Mouse (Mus musculus): ENCODE data around the gene Gen1. TPM values are rescaled to one million over a fixed set of nuclear protein-coding genes. Genes with fewer than 3 reads are reported as not detected.

Gen1 gene
- polyA plus RNA-seq, 1 experiment from 2014 or later: 1.1 TPM

DNA sequence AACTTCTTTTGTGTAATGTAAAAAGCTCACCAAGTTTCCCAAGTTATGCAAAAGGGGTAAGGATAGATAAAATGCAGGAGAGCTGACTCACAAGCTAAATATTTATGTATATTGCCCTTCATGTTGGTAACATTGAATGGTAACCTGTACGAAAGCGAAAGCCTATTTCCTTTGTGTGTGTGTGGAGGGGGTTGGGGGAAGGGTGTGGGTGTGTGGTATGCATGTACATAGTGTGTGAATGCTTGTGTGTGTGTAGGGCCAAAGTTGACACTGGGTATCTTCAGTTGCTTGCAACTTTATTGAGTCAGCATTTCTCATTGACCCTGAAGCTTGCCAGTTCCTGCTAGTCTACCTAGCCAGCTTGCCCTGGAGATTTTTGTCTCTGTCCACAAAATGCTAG is 16.0 kb upstream of the Gen1 start:
- Histone ChIP-seq H3K27me3 (replicated peaks; ENCODE audit: control insufficient read depth, insufficient read depth, low read length) (no peaks in the 10 kb centered on the region), H3K27ac (ENCODE audit: low read depth, low read length) (no peak overlapping the region), H3K4me1 (replicated peaks; ENCODE audit: control insufficient read depth, insufficient read depth, low read length) (no peaks in the 10 kb centered on the region), H3K4me3 (ENCODE audit: low read depth, low read length) (no peak overlapping the region), H3K9me3 (ENCODE audit: control insufficient read depth) (no peaks in the 10 kb centered on the region), H3K36me3 (ENCODE audit: control insufficient read depth, insufficient read depth) (peaks cover 46% of the 10 kb centered on the region), H3K4me2 (replicated peaks; ENCODE audit: low read depth) (no peak overlapping the region), H3K9ac (ENCODE audit: low read depth, low read length) (no peak overlapping the region)
- TF ChIP-seq CTCF (IDR thresholded peaks at IDR 0.05; ENCODE audit: low read depth): no peak
- WGBS: 87% methylated on average over 2 of the region's 2 CpGs
- ATAC-seq: no peak

GRCm38 (mm10) chr12:11279886-11280285 is 14.3 kb upstream of the Gen1 start:
- Histone ChIP-seq H3K9me3 (ENCODE audit: control insufficient read depth) (no peaks in the 10 kb centered on the region), H3K36me3 (ENCODE audit: control insufficient read depth, insufficient read depth) (peaks cover 43% of the 10 kb centered on the region), H3K27ac (ENCODE audit: low read depth, low read length) (no peak overlapping the region), H3K4me2 (replicated peaks; ENCODE audit: low read depth) (no peak overlapping the region), H3K4me3 (ENCODE audit: low read depth, low read length) (no peak overlapping the region), H3K27me3 (replicated peaks; ENCODE audit: control insufficient read depth, insufficient read depth, low read length) (no peaks in the 10 kb centered on the region), H3K9ac (ENCODE audit: low read depth, low read length) (no peak overlapping the region), H3K4me1 (replicated peaks; ENCODE audit: control insufficient read depth, insufficient read depth, low read length) (no peaks in the 10 kb centered on the region)
- WGBS: 80% methylated on average over 3 of the region's 3 CpGs
- no peak for TF ChIP-seq CTCF (IDR thresholded peaks at IDR 0.05; ENCODE audit: low read depth)
- ATAC-seq: no peak

- Histone ChIP-seq H3K4me3 (ENCODE audit: low read depth, low read length) (no peak overlapping the region), H3K4me1 (replicated peaks; ENCODE audit: control insufficient read depth, insufficient read depth, low read length) (no peaks in the 10 kb centered on the region), H3K9ac (ENCODE audit: low read depth, low read length) (no peak overlapping the region), H3K9me3 (ENCODE audit: control insufficient read depth) (no peaks in the 10 kb centered on the region), H3K4me2 (replicated peaks; ENCODE audit: low read depth) (no peak overlapping the region), H3K36me3 (ENCODE audit: control insufficient read depth, insufficient read depth) (peaks cover 56% of the 10 kb centered on the region), H3K27me3 (replicated peaks; ENCODE audit: control insufficient read depth, insufficient read depth, low read length) (no peaks in the 10 kb centered on the region), H3K27ac (ENCODE audit: low read depth, low read length) (no peak overlapping the region)
- ATAC-seq: no peak
- TF ChIP-seq CTCF (IDR thresholded peaks at IDR 0.05; ENCODE audit: low read depth): no peak
- WGBS: 92% methylated on average over 6 of the region's 6 CpGs
These were observed 11.6 kb upstream of the Gen1 start for GRCm38 (mm10) chr12:11277207-11277606.

- H3K27me3 ChIP-seq (replicated peaks; ENCODE audit: control insufficient read depth, insufficient read depth, low read length): no peaks in the 10 kb centered on the region
- peaks cover 56% of the 10 kb centered on the region for H3K36me3 ChIP-seq (ENCODE audit: control insufficient read depth, insufficient read depth)
- H3K4me3 ChIP-seq (ENCODE audit: low read depth, low read length): no peak overlapping the region
- H3K27ac ChIP-seq (ENCODE audit: low read depth, low read length): no peak overlapping the region
- H3K4me2 ChIP-seq (replicated peaks; ENCODE audit: low read depth): no peak overlapping the region
- H3K9ac ChIP-seq (ENCODE audit: low read depth, low read length): no peak overlapping the region
- TF ChIP-seq CTCF (IDR thresholded peaks at IDR 0.05; ENCODE audit: low read depth): no peak
- no peak for ATAC-seq
- 94% methylated on average over 2 of the region's 2 CpGs for WGBS
- H3K9me3 ChIP-seq (ENCODE audit: control insufficient read depth): no peaks in the 10 kb centered on the region
- H3K4me1 ChIP-seq (replicated peaks; ENCODE audit: control insufficient read depth, insufficient read depth, low read length): no peaks in the 10 kb centered on the region
These were observed 11.0 kb upstream of the Gen1 start for GRCm38 (mm10) chr12:11276632-11277031.

- Histone ChIP-seq H3K4me1 (replicated peaks; ENCODE audit: control insufficient read depth, insufficient read depth, low read length) (no peaks in the 10 kb centered on the region), H3K27me3 (replicated peaks; ENCODE audit: control insufficient read depth, insufficient read depth, low read length) (no peaks in the 10 kb centered on the region), H3K4me3 (ENCODE audit: low read depth, low read length) (no peak overlapping the region), H3K36me3 (ENCODE audit: control insufficient read depth, insufficient read depth) (peaks cover 36% of the 10 kb centered on the region), H3K9me3 (ENCODE audit: control insufficient read depth) (no peaks in the 10 kb centered on the region), H3K9ac (ENCODE audit: low read depth, low read length) (no peak overlapping the region), H3K4me2 (replicated peaks; ENCODE audit: low read depth) (no peak overlapping the region), H3K27ac (ENCODE audit: low read depth, low read length) (no peak overlapping the region)
- no peak for TF ChIP-seq CTCF (IDR thresholded peaks at IDR 0.05; ENCODE audit: low read depth)
- ATAC-seq: no peak
- WGBS: 66% methylated on average over 1 of the region's 1 CpGs
These were observed 7.6 kb upstream of the Gen1 start for GRCm38 (mm10) chr12:11273185-11273584.

GRCm38 (mm10) chr12:11272568-11272967 is 7.0 kb upstream of the Gen1 start:
- Histone ChIP-seq H3K36me3 (ENCODE audit: control insufficient read depth, insufficient read depth) (peaks cover 32% of the 10 kb centered on the region), H3K9ac (ENCODE audit: low read depth, low read length) (no peak overlapping the region), H3K4me3 (ENCODE audit: low read depth, low read length) (no peak overlapping the region), H3K27me3 (replicated peaks; ENCODE audit: control insufficient read depth, insufficient read depth, low read length) (no peaks in the 10 kb centered on the region), H3K4me1 (replicated peaks; ENCODE audit: control insufficient read depth, insufficient read depth, low read length) (no peaks in the 10 kb centered on the region), H3K4me2 (replicated peaks; ENCODE audit: low read depth) (no peak overlapping the region), H3K27ac (ENCODE audit: low read depth, low read length) (no peak overlapping the region), H3K9me3 (ENCODE audit: control insufficient read depth) (no peaks in the 10 kb centered on the region)
- WGBS: 87% methylated on average over 4 of the region's 4 CpGs
- ATAC-seq: no peak
- no peak for TF ChIP-seq CTCF (IDR thresholded peaks at IDR 0.05; ENCODE audit: low read depth)

GRCm38 (mm10) chr12:11267030-11267429 is 1.4 kb upstream of the Gen1 start:
- H3K9ac ChIP-seq (ENCODE audit: low read depth, low read length): no peak overlapping the region
- H3K4me3 ChIP-seq (ENCODE audit: low read depth, low read length): peak overlapping the region; percentile 79
- H3K9me3 ChIP-seq (ENCODE audit: control insufficient read depth): no peaks in the 10 kb centered on the region
- peak overlapping the region; percentile 96 for H3K4me2 ChIP-seq (replicated peaks; ENCODE audit: low read depth)
- no peak for TF ChIP-seq CTCF (IDR thresholded peaks at IDR 0.05; ENCODE audit: low read depth)
- H3K36me3 ChIP-seq (ENCODE audit: control insufficient read depth, insufficient read depth): no peaks in the 10 kb centered on the region
- 1% methylated on average over 4 of the region's 4 CpGs for WGBS
- H3K4me1 ChIP-seq (replicated peaks; ENCODE audit: control insufficient read depth, insufficient read depth, low read length): peaks cover 6% of the 10 kb centered on the region; the same call in 1 of the 2 replicates
- no peak overlapping the region for H3K27ac ChIP-seq (ENCODE audit: low read depth, low read length)
- H3K27me3 ChIP-seq (replicated peaks; ENCODE audit: control insufficient read depth, insufficient read depth, low read length): no peaks in the 10 kb centered on the region
- ATAC-seq: no peak

Data from intestine, postnatal 0 days (tissue).